Comparison of ENCODE assay signal across 23 mouse cellular contexts in genomic region chr15:4790378-4790777, GRCm38 (mm10).
DNase-seq lines count a peak whose midpoint lies in the region; ATAC-seq and TF ChIP-seq lines count a peak whose summit lies in the region.
"Had no signal": no experiment of that assay in that cellular context is flagged by ENCODE, and none has a peak within 500 bp of the region (broad histone marks: within the 10 kb centered on the region; RNA-seq: fewer than 3 reads in every experiment).

No protein-coding gene starts in this region.

- TF ChIP-seq EP300 in stomach, postnatal 0 days (optimal IDR thresholded peaks at IDR 0.05): no peak

- no peaks in the 10 kb centered on the region for H3K36me3 ChIP-seq in limb, embryonic 12.5 days
- no peaks in the 10 kb centered on the region for H3K36me3 ChIP-seq in stomach, postnatal 0 days (ENCODE audit: control insufficient read depth, insufficient read depth, low read length)
- H3K36me3 ChIP-seq: embryonic facial prominence, embryonic 15.5 days; heart, embryonic 12.5 days; hindbrain, embryonic 12.5 days had no signal

- H3K27ac ChIP-seq in limb, embryonic 12.5 days: peak overlapping the region; percentile 60; the same call in 1 of the 2 replicates
- H3K27ac ChIP-seq in stomach, postnatal 0 days (replicated peaks): no peak overlapping the region
- H3K27ac ChIP-seq: embryonic facial prominence, embryonic 15.5 days; hindbrain, embryonic 12.5 days; left cerebral cortex, adult 2 months had no signal

- ATAC-seq in limb, embryonic 12.5 days (ENCODE audit: insufficient number of reproducible peaks, insufficient read depth, low FRiP score, low TSS enrichment, low read depth): peak; percentile 73
- no peak for ATAC-seq in stomach, postnatal 0 days (ENCODE audit: low FRiP score, low TSS enrichment)
- ATAC-seq: forebrain, embryonic 14.5 days; liver, postnatal 0 days had no signal

- TF ChIP-seq CTCF in stomach, postnatal 0 days (IDR thresholded peaks at IDR 0.05; ENCODE audit: low read depth): no peak

- no peak overlapping the region for H3K4me3 ChIP-seq in limb, embryonic 12.5 days (replicated peaks)
- H3K4me3 ChIP-seq in stomach, postnatal 0 days (ENCODE audit: low read depth, low read length): no peak overlapping the region
- H3K4me3 ChIP-seq: embryonic facial prominence, embryonic 15.5 days; heart, embryonic 12.5 days; hindbrain, embryonic 12.5 days; left cerebral cortex, adult 2 months had no signal

- peak; percentile 5 for DNase-seq in kidney, adult 11 months
- no peak for DNase-seq in kidney, postnatal 10 days
- DNase-seq in brain, adult 2 months (ENCODE audit: low read depth, low spot score): peak; percentile 32
- DNase-seq in hindlimb bud, embryonic 11.5 days (ENCODE audit: extremely low spot score, low read depth, low spot score): peak; percentile 62
- no peak for DNase-seq in stomach, postnatal 0 days (ENCODE audit: low spot score)
- DNase-seq in natural killer cell, adult 2 months (ENCODE audit: low spot score in 2 of 2): no peak
- DNase-seq: adrenal gland, postnatal 25 days; cerebellum, adult 11 months; gastrocnemius, postnatal 10 days; heart, adult 18-20 months; heart, postnatal 10 days; layer of hippocampus, adult 9-11 months; liver, postnatal 0 days; lung, postnatal 10 days; thymus, postnatal 14 days had no signal

- no peak overlapping the region for H3K9ac ChIP-seq in limb, embryonic 12.5 days (replicated peaks)
- H3K9ac ChIP-seq in stomach, postnatal 0 days (ENCODE audit: low read length): no peak overlapping the region
- H3K9ac ChIP-seq: embryonic facial prominence, embryonic 15.5 days; heart, embryonic 12.5 days; hindbrain, embryonic 12.5 days; liver, postnatal 0 days had no signal

- peaks cover 13% of the 10 kb centered on the region for H3K4me1 ChIP-seq in limb, embryonic 12.5 days (replicated peaks)
- H3K4me1 ChIP-seq in stomach, postnatal 0 days (replicated peaks; ENCODE audit: control insufficient read depth, insufficient read depth): no peaks in the 10 kb centered on the region
- H3K4me1 ChIP-seq: heart, embryonic 12.5 days; hindbrain, embryonic 12.5 days had no signal

- H3K9me3 ChIP-seq in limb, embryonic 12.5 days: no peaks in the 10 kb centered on the region
- H3K9me3 ChIP-seq in stomach, postnatal 0 days (ENCODE audit: control insufficient read depth, low read length): no peaks in the 10 kb centered on the region
- H3K9me3 ChIP-seq: embryonic facial prominence, embryonic 15.5 days; heart, embryonic 12.5 days; hindbrain, embryonic 12.5 days had no signal

- H3K27me3 ChIP-seq in limb, embryonic 12.5 days: no peaks in the 10 kb centered on the region
- H3K27me3 ChIP-seq in stomach, postnatal 0 days (ENCODE audit: control insufficient read depth, insufficient read depth, low read length): no peaks in the 10 kb centered on the region
- H3K27me3 ChIP-seq: embryonic facial prominence, embryonic 15.5 days; heart, embryonic 12.5 days; hindbrain, embryonic 12.5 days had no signal

- WGBS in limb, embryonic 12.5 days: 10% methylated on average over 3 of the region's 3 CpGs
- 43% methylated on average over 3 of the region's 3 CpGs for WGBS in stomach, postnatal 0 days

- H3K4me2 ChIP-seq in limb, embryonic 12.5 days: no peak overlapping the region
- no peak overlapping the region for H3K4me2 ChIP-seq in stomach, postnatal 0 days (replicated peaks; ENCODE audit: low read depth)
- H3K4me2 ChIP-seq: embryonic facial prominence, embryonic 15.5 days; heart, embryonic 12.5 days; hindbrain, embryonic 12.5 days; liver, embryonic 11.5 days; midbrain, embryonic 11.5 days had no signal

Comparison
In these comparisons a context has a peak if more than half of its experiments do, and no peak if none do; other contexts are left out.
1. DNase-seq: peak in kidney, adult 11 months (single experiment), brain, adult 2 months (single experiment) and hindlimb bud, embryonic 11.5 days (single experiment); none in kidney, postnatal 10 days (single experiment), stomach, postnatal 0 days (single experiment) and natural killer cell, adult 2 months (0 of 2).